Mouse (Mus musculus) CH12.LX (cell line): Measurements from ENCODE around the gene Adamts10. TPM values are rescaled to one million over a fixed set of nuclear protein-coding genes. Genes with fewer than 3 reads are reported as not detected.
A peak's percentile ranks its signal among the peaks of the same experiment; 100 is the strongest.

Source experiments
- DNase-seq: peaks from one replicate; pipeline ENCODE4 v3.0.0-alpha.2; 2013; ENCODE audit errors: extremely low read depth
- H3K27ac ChIP-seq: 2 replicates; pipeline ENCODE4 v1.5.1; 2012; ENCODE audit warnings: low read depth, mild to moderate bottlenecking, control low read depth, moderate library complexity; ENCODE audit not compliant: insufficient read depth
- H3K27me3 ChIP-seq: replicated peaks from 2 replicates; pipeline ENCODE3; 2012; ENCODE audit warnings: inconsistent platforms
- H3K36me3 ChIP-seq, 2 experiments: replicated peaks in 1 of 2; 2 replicates each; pipeline versions ENCODE3 to v1.6.1; 2012; ENCODE audit warnings: inconsistent platforms in 1 of 2, low read length in 1 of 2, mild to moderate bottlenecking in 1 of 2, mixed read lengths in 1 of 2, moderate library complexity in 1 of 2; ENCODE audit not compliant: control insufficient read depth in 1 of 2, insufficient read depth in 1 of 2
- H3K4me1 ChIP-seq, 2 experiments: 2 replicates each; pipeline ENCODE4 v1.6.1; 2012; ENCODE audit warnings: inconsistent platforms in 1 of 2, moderate library complexity in 1 of 2; ENCODE audit not compliant: insufficient read depth in 2 of 2, control insufficient read depth in 1 of 2
- H3K4me2 ChIP-seq: 2 replicates; pipeline ENCODE4 v1.6.1; 2012; ENCODE audit warnings: low read depth, mild to moderate bottlenecking, control low read depth; ENCODE audit not compliant: poor library complexity, insufficient read depth, severe bottlenecking
- H3K4me3 ChIP-seq, 3 experiments: fragments of 150-350 bp in 1 of 3; sonication (generic) in 1 of 3; replicated peaks in 1 of 3; 2 replicates each; pipeline versions ENCODE3 to v1.5.1; 2011 to 2012; ENCODE audit warnings: low read depth in 2 of 3, low read length in 2 of 3, mild to moderate bottlenecking in 2 of 3, moderate library complexity in 2 of 3, control low read depth in 1 of 3, improper control_type of control experiment in 1 of 3, inconsistent platforms in 1 of 3, mixed read lengths in 1 of 3; ENCODE audit not compliant: poor library complexity in 1 of 3
- H3K79me2 ChIP-seq: replicated peaks from 2 replicates; pipeline ENCODE4 v1.6.1; 2012; ENCODE audit warnings: mild to moderate bottlenecking, moderate library complexity; ENCODE audit not compliant: control insufficient read depth, poor library complexity, insufficient read depth, severe bottlenecking; ENCODE audit errors: extremely low read depth
- H3K9ac ChIP-seq: 2 replicates; pipeline ENCODE4 v1.6.1; 2012; ENCODE audit warnings: low read depth, mild to moderate bottlenecking, control low read depth, moderate library complexity; ENCODE audit not compliant: insufficient read depth
- H3K9me3 ChIP-seq: replicated peaks from 2 replicates; pipeline ENCODE3; 2012; ENCODE audit warnings: low read length, inconsistent platforms, mixed read lengths
- CTCF ChIP-seq, 2 experiments: IDR thresholded peaks in 1 of 2; conservative IDR thresholded peaks in 1 of 2; 2 replicates each; pipeline ENCODE4 v1.5.1; 2011 to 2012; ENCODE audit warnings: low read depth in 2 of 2, low read length in 2 of 2, improper control_type of control experiment in 1 of 2, inconsistent platforms in 1 of 2, mild to moderate bottlenecking in 1 of 2, moderate library complexity in 1 of 2
- ELF1 ChIP-seq: IDR thresholded peaks from 2 replicates; pipeline ENCODE4 v1.6.1; 2014; ENCODE audit warnings: low read depth, mild to moderate bottlenecking, inconsistent platforms, low read length, improper control_type of control experiment
- GABPA ChIP-seq: IDR thresholded peaks from 2 replicates; pipeline ENCODE4 v1.6.1; 2012; ENCODE audit warnings: low read depth, low read length, improper control_type of control experiment, inconsistent platforms; ENCODE audit not compliant: insufficient replicate concordance
- HCFC1 ChIP-seq: IDR thresholded peaks from 2 replicates; pipeline ENCODE4 v1.6.1; 2012; ENCODE audit warnings: low read depth, mild to moderate bottlenecking, inconsistent platforms, low read length, improper control_type of control experiment
- IRF4 ChIP-seq: IDR thresholded peaks from 2 replicates; pipeline ENCODE4 v1.6.1; 2014; ENCODE audit warnings: low read depth, mild to moderate bottlenecking, inconsistent platforms, low read length, improper control_type of control experiment
- JUN ChIP-seq: IDR thresholded peaks from 2 replicates; pipeline ENCODE4 v1.6.1; 2011; ENCODE audit warnings: low read depth, mild to moderate bottlenecking, low read length, improper control_type of control experiment, moderate library complexity; ENCODE audit not compliant: insufficient read depth
- KAT2A ChIP-seq: IDR thresholded peaks from 2 replicates; pipeline ENCODE4 v1.6.1; 2012; ENCODE audit warnings: low read length, improper control_type of control experiment, inconsistent platforms; ENCODE audit not compliant: insufficient replicate concordance
- MAFK ChIP-seq: IDR thresholded peaks from 2 replicates; pipeline ENCODE4 v1.6.1; 2011; ENCODE audit warnings: low read length, improper control_type of control experiment; ENCODE audit not compliant: insufficient replicate concordance
- MAZ ChIP-seq: IDR thresholded peaks from 2 replicates; pipeline ENCODE4 v1.6.1; 2012; ENCODE audit warnings: low read depth, mild to moderate bottlenecking, inconsistent platforms, low read length, improper control_type of control experiment, moderate library complexity
- MEF2A ChIP-seq: IDR thresholded peaks from 2 replicates; pipeline ENCODE4 v1.6.1; 2014; ENCODE audit warnings: low read depth, mild to moderate bottlenecking, inconsistent platforms, low read length, improper control_type of control experiment, borderline replicate concordance
- MXI1 ChIP-seq: IDR thresholded peaks from 2 replicates; pipeline ENCODE4 v1.6.1; 2011; ENCODE audit warnings: mild to moderate bottlenecking, low read depth, low read length, improper control_type of control experiment
- PAX5 ChIP-seq: IDR thresholded peaks from 2 replicates; pipeline ENCODE4 v1.6.1; 2012; ENCODE audit warnings: low read length, inconsistent platforms, mixed read lengths
- RAD21 ChIP-seq: IDR thresholded peaks from 2 replicates; pipeline ENCODE4 v1.6.1; 2011; ENCODE audit warnings: low read depth, mild to moderate bottlenecking, low read length, improper control_type of control experiment, moderate library complexity
- RCOR1 ChIP-seq: conservative IDR thresholded peaks from 2 replicates; pipeline ENCODE4 v1.6.1; 2012; ENCODE audit warnings: low read depth, mild to moderate bottlenecking, inconsistent platforms, low read length, improper control_type of control experiment
- SIN3A ChIP-seq: IDR thresholded peaks from 2 replicates; pipeline ENCODE4 v1.6.1; 2012; ENCODE audit warnings: low read length, improper control_type of control experiment, inconsistent platforms
- SMC3 ChIP-seq: IDR thresholded peaks from 2 replicates; pipeline ENCODE4 v1.6.1; 2011; ENCODE audit warnings: low read depth, low read length, improper control_type of control experiment
- UBTF ChIP-seq: IDR thresholded peaks from 2 replicates; pipeline ENCODE4 v1.6.1; 2012; ENCODE audit warnings: low read depth, mild to moderate bottlenecking, inconsistent platforms, low read length, improper control_type of control experiment, moderate library complexity
- USF1 ChIP-seq: IDR thresholded peaks from 2 replicates; pipeline ENCODE4 v1.6.1; 2014; ENCODE audit warnings: low read depth, mild to moderate bottlenecking, inconsistent platforms, low read length, improper control_type of control experiment
- USF2 ChIP-seq: conservative IDR thresholded peaks from 2 replicates; pipeline ENCODE4 v1.6.1; 2011; ENCODE audit warnings: low read depth, low read length, improper control_type of control experiment
- ZC3H11A ChIP-seq: IDR thresholded peaks from 2 replicates; pipeline ENCODE4 v1.6.1; 2012; ENCODE audit warnings: low read depth, mild to moderate bottlenecking, inconsistent platforms, low read length, improper control_type of control experiment
- ZMIZ1 ChIP-seq: IDR thresholded peaks from 2 replicates; pipeline ENCODE4 v1.6.1; 2012; ENCODE audit warnings: low read depth, mild to moderate bottlenecking, inconsistent platforms, low read length, improper control_type of control experiment
- ZNF384 ChIP-seq: IDR thresholded peaks from 2 replicates; pipeline ENCODE4 v1.6.1; 2012; ENCODE audit warnings: low read depth, low read length, improper control_type of control experiment, inconsistent platforms
- dilution Hi-C: fragments of 300-500 bp; cut with MboI; formaldehyde crosslinking; loops from 2 replicates; pipeline ENCODE4 v1.14.3; 2020; ENCODE audit warnings: low sequenced_read_pairs; ENCODE audit not compliant: extremely low pct_unique_long_range_greater_than_20kb, extremely low pct_ligation_motif_present
- in situ Hi-C: fragments of 300-500 bp; cut with MboI; formaldehyde crosslinking; loops from 3 replicates; pipeline ENCODE4 v1.14.3; 2019; ENCODE audit warnings: low sequenced_read_pairs, low pct_ligation_motif_present, low pct_unique_long_range_greater_than_20kb, mixed read lengths
- polyA plus RNA-seq: library from polyadenylated mRNA; unstranded; fragments of >175 nt; gene quantifications from 2 replicates; pipeline ENCODE4 v1.2.1, GENCODE M21; 2012; ENCODE audit warnings: low read depth; ENCODE audit not compliant: insufficient read length
- total RNA-seq, 2 experiments: library from RNA; depleted of rRNA; stranded (reverse); fragments of 300-350 nt in 1 of 2; fragments of >200 nt in 1 of 2; gene quantifications; 2 replicates each; pipeline ENCODE4 v1.2.3; 2012 to 2014

The Adamts10 gene
- total and polyA plus RNA-seq, 3 experiments, result 6.2 to 16.7 (median 12.1) TPM

GRCm38 (mm10) chr17:33597271-33597670, 73.3 kb downstream of the Adamts10 start:
- H3K27ac ChIP-seq, result no peak overlapping the region
- H3K4me2 ChIP-seq, result no peak overlapping the region
- no peak overlapping the region for H3K9ac ChIP-seq
- TF ChIP-seq SIN3A, result no peak
- peak in 1 of 2 experiments; percentile 23; a peak in 1 of 4 replicates for TF ChIP-seq CTCF (conservative IDR thresholded peaks at IDR 0.05 in 1 of 2, IDR thresholded peaks at IDR 0.05 in 1 of 2; ENCODE audit: low read depth in 2 of 2, low read length in 2 of 2)
- no peak for TF ChIP-seq RCOR1
- no peak for TF ChIP-seq GABPA
- TF ChIP-seq USF1, result no peak
- TF ChIP-seq KAT2A, result no peak
- no peak for TF ChIP-seq JUN
- peak; percentile 11 for TF ChIP-seq RAD21
- no peak for TF ChIP-seq PAX5
- TF ChIP-seq, all 38 proteins: peak for 2
- dilution Hi-C loops, result no loop called here
- no peak overlapping the region for H3K4me3 ChIP-seq
- H3K36me3 ChIP-seq, result peaks cover 9 to 75% of the 10 kb centered on the region in 2 experiments
- peaks cover 6% of the 10 kb centered on the region for H3K9me3 ChIP-seq
- H3K4me1 ChIP-seq, result no peaks in the 10 kb centered on the region
- no peaks in the 10 kb centered on the region for H3K27me3 ChIP-seq
- peak; percentile 8 for DNase-seq
- no peaks in the 10 kb centered on the region for H3K79me2 ChIP-seq
- in situ Hi-C loops, result no loop called here

GRCm38 (mm10) chr17:33598506-33598905, 74.5 kb downstream of the Adamts10 start:
- dilution Hi-C loops, result no loop called here

More at GRCm38 (mm10) chr17:33598506-33598905, 74.5 kb downstream of the Adamts10 start:
- H3K36me3 ChIP-seq, result peaks cover 9 to 65% of the 10 kb centered on the region in 2 experiments
- no peak for TF ChIP-seq ZC3H11A
- no peak for TF ChIP-seq PAX5
- no peak for TF ChIP-seq ZNF384
- no peak for TF ChIP-seq MAZ
- no peak for TF ChIP-seq MEF2A
- no peak for TF ChIP-seq MXI1
- TF ChIP-seq SMC3, result no peak
- TF ChIP-seq ZMIZ1, result no peak
- no peak for TF ChIP-seq UBTF
- no peak for TF ChIP-seq IRF4
- TF ChIP-seq CTCF (conservative IDR thresholded peaks at IDR 0.05 in 1 of 2, IDR thresholded peaks at IDR 0.05 in 1 of 2; ENCODE audit: low read depth in 2 of 2, low read length in 2 of 2), result no peak
- no peak for TF ChIP-seq HCFC1
- no peak for TF ChIP-seq SIN3A
- no peak for TF ChIP-seq ELF1
- no peak for TF ChIP-seq MAFK
- TF ChIP-seq USF2, result no peak
- DNase-seq, result no peak
- H3K4me1 ChIP-seq, result no peaks in the 10 kb centered on the region
- no peak overlapping the region for H3K9ac ChIP-seq
- no peaks in the 10 kb centered on the region for H3K27me3 ChIP-seq
- in situ Hi-C loops, result no loop called here
- no peak overlapping the region for H3K4me3 ChIP-seq
- H3K27ac ChIP-seq, result no peak overlapping the region
- no peaks in the 10 kb centered on the region for H3K79me2 ChIP-seq
- no peak overlapping the region for H3K4me2 ChIP-seq
- peaks cover 6% of the 10 kb centered on the region for H3K9me3 ChIP-seq
